Mouse (Mus musculus): Measurements from ENCODE around the gene Fam168b.
A peak's percentile ranks its signal among the peaks of the same experiment; 100 is the strongest.

The Fam168b gene

DNA sequence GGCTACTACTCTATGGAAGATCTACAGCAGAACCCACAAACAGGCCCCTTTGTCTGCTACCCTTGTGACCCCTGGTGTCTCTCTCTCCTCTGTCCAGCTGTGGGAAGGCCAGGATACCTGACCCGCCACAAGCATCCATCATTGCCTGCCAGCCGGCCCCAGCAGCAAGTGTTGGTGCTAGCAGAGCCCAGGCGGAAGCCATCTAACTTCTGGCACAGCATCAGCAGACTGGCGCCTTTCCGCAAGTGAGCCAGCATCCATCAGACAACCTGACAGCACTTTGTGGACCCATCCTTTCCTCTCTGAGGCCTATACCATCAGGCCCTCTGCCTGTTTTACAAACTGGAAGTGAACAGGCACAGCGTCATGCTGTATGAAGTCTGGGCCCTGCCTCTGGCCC lies 31.3 kb downstream of the Fam168b start:
- DNase-seq: no peak

DNA sequence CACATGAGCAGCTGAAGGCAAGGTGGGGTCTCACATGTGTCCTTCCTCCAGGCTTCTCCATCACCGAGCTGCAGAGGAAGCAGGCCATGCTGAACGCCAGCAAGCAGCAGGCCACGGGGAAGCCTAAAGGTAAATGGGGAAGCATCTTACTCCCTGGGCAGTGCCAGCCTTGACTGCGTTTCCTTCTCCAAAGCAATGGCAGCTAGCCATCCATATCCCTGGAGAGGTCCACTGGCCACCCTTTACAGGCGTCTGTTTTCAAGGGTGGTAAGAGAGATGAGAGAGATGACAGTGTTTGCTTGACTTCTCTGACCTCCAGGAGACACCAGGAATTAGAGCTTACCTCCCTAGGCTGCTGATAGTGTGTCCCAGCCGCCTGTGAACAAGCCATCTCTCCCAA lies 31.8 kb downstream of the Fam168b start:
- no peak for DNase-seq

DNA sequence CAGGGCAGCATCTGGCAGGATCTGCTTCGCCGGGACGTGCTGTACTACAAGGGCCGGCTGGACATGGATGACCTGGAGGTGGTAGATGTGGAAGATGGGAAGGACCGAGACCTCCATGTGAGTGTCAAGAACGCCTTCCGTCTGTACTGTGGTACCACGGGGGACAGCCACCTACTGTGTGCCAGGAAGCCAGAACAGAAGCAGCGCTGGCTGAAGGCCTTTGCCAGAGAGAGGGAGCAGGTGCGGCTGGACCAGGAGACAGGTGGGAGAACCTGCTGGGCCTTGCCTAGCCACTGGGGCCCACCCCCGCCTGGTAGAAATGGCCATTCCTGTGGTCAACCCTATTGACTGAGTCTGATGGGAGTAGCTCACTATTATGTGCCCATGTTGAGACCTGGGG lies 32.6 kb downstream of the Fam168b start:
- no peak for DNase-seq

DNA sequence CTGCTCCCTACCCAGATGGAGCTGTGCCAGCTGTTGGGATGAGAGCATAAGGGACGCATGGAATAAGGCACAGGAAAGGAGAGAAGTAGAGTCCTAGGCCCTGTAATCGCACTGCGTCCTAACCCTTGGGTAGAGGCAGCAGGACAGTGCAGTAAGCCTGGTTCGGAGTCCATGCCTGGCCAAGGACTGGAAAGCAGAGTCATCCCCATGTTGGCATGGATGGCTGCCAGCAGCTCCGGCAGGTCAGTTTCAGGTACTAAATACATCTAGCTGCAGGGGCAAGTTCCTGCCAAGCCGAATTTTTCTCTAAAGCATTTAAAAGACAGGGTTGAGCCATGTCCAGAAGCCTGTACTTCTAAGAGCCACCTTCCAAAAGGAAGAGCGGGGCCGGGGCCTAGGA lies 34.4 kb downstream of the Fam168b start:
- DNase-seq: no peak

DNA sequence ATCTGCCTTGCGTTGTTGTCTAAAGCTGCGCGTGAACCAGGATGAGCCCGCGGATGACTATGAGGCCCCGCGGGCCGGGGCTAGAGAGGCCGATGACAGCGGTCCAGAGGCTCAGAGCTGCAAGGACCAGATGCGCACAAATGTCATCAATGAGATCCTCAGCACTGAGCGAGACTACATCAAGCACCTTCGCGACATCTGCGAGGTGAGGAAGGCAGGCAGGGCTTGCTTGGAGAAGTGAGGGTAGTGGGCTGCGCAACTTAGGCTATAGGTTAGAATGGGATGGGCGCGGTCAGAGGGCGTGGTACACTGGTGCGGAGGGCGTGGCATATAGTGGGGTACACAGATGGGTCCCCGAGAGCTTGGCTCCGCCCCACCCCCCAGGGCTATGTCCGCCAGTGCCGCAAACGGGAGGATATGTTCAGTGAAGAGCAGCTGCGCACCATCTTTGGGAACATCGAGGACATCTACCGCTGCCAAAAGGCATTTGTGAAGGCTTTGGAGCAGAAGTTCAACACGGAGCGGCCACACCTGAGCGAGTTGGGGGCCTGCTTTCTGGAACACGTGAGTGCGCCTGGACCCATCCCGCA lies 36.8 kb downstream of the Fam168b start:
- DNase-seq: peak; percentile 27

DNA sequence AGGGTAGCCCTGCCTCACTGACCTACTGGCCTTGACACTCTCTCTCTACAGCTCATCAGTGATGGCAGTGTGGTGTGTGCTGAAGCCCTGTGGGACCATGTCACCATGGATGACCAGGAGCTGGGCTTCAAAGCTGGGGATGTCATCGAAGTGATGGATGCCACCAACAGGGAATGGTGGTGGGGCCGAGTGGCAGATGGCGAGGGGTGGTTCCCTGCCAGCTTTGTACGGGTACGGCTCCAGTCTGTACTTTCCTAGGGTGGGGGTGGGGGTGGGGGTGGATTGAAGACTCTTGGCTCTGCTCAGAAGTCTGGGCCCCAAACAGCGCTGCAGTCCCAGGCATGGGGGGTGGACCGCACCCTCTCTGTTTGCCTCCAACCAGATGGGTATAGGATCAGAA lies 38.0 kb downstream of the Fam168b start:
- no peak for DNase-seq

DNA sequence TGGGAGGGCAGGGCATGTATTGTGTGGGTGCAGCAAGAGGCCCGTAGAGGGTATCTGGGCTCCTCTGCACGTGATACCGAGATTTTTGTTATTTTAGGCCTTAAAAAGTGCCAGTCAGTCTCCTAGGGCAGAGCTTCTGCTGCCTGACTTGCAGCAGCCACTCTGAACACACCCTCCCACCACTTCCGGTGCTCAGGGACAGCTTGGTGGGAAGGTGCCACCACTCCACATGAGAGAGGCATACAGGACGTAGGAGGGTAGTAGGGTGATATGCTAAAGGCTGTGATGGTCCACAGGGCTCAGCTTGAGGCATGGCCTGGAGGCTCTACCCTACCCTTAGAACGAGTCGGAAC lies 40.6 kb downstream of the Fam168b start:
- DNase-seq: no peak

DNA sequence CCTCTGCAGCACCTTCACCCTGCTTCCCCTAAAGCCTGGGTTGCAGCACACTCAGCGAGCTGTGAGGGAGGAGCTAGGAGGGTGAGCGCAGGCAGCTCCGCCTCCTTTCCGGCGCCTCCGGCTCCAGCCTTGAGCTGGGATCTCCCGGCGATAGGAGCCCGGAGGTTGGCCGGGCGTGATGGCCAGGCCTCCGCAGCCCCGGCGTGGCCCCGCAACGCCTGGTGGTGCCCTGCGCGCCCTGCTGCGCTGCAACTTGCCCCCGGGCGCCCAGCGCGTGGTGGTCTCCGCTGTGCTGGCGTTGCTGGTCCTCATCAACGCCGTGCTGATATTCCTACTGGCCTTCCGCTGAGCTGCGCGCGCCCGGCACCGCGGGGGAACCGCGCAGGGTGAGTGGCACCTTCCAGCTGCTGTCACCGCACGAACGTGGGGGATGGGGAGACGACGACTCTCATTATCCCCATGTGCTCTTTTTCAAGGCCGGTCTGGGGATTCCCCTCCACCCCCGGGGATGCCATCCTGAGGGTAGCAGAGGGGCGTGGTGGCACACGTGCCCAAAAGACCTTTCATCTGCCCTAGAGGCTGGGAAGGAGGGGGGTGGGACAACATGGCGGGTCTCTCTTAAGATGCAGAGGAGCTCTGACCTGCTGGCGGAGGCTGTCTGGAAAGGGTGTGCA lies 41.1 kb downstream of the Fam168b start:
- peak; percentile 84 for DNase-seq

DNA sequence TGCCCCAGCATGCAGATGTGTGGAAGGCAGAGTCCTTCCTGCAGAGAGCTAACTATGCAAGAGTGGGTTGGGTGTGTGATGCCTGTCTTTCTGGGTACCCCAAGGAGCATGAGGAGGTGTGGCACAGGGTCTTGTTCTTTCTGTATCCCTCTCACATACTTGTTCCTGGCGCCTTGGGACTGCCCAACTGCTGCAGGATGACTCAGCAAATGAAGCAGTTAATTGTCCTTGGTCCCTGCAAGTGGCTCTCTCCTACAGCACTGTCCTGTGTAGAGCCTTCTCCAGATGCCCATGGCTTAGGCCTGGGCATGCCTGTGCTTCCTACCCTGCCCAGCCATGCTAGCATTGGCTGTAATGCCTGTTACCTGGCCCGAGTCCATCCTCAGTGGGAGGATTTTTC lies 43.7 kb downstream of the Fam168b start:
- no peak for DNase-seq

DNA sequence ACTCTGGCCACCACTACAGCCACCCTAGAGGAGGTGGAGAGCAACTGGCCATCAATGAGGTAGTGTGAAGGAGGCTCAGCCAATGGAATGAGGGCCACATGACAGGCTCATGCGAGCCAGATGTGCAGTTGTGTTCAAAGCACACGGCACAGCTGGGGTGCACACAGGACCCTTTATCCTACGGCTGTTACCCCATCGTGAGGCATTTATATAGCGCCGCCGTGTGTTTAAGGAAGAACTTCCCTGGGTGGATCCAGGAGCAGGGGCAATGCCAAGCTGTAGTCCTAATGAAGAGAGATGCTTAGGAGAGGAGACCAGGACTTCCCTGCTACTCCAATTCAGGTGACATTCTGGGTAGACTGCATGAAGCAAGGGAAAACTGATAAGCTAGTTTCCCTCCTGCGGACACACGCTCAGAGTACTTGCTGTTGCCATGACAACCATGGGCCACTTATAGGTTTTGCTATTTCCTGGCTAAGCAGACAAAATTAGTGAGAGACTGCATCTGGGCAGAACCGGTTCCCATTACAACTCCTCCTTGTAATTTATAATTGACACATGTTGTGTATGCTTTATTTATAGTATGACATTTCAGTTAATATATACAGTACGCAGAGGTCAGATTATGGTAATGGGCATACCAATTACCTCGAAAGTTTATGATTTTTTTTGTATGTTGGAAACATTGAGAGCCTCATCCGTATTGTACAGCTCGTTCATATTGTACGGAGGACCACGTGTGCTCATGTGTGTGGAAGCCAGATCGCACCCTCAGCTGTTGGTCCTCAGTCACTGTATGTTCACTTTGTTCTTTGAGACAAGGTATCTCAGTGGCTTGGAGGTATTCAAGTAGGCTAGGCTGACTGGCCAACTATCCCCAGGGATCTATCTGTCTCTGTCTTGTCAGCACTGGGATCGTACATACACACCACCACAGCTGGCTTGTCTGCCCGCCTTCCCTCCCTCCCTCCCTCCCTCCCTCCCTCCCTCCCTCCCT lies 49.3 kb downstream of the Fam168b start:
- DNase-seq: no peak

DNA sequence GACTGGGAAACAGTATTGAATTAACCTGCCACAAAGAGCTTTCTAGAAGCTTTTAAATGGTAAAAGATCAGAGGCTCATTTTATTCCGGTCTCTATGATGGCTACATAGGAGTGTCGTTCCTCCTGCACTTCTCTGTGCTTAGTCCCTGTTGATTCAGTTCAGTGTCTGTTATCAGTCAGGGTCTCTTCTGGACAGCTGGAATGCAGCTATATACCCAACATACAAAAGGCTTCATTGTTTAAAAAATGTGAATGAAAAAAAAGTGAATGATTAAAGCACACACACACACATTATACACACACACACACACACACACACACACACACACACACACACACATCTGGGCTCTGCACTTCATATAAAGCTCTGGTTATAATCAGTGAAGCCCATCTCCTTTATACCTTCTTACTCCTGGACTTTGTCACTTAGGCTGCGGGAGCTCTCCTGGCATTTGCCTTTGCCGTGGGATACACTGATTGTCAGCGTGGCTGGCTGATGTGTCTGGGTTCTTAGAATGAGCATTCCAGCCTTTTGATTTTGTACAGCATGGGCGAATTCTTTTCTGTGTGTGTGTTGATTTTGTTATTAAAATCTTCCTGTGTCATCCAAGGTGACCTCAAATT lies 59.2 kb downstream of the Fam168b start:
- DNase-seq: no peak

DNA sequence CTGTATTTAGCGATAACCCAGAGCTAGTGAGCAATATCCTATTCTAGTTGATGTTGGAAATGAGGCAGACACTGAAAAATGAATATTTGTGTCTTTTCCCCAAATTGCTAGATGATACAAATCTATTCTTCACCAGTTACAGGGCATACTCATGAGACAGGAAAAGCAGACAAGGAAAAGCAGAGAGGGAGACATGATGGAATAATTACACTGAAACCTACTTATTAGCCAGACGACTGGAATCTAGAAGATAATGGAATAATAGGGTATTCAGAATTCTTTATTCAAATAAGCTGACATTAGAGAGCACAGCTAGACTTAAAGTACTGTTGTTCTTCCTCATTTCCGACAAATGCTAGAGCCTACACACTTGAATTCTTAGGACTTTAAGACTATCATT lies 67.0 kb downstream of the Fam168b start:
- no peak for DNase-seq

DNA sequence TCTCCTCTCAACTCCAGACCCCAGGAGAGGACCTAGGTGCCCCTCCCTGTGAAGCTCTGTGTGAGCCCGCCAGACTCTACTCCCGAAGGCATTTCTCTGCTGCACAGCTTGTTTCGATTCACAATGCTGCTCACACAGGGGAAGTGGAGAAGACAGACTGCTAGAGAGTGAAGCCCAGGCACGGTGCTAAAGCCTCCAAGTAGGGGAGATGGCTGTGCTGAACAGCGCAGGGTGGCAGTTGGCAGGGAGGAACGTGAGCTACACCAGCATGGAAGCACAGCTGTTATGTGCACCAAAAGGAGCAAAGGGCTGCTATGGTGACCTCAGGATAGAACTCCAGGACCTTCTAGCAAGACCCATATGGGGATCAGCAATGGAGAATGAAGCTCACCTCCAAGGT lies 74.0 kb downstream of the Fam168b start:
- no peak for DNase-seq

DNA sequence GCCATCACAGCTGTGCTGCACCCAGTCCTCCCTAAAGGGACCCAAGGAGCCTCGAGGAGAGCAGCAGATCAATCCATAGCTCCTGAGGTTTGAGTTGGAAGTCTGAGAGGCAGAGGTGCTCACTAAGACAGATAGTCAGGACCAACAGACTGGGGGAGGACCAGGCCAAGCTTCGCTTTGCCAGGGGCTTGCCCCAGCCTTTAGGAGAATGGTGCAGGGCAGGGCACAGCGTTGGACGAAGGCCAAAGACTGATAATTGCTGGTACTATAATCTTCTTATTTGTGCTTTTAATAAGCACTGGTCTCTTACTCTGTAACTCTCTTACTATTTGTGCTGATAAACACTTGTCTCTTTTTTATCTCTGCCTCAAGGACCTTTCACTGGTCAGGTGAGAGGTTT lies 75.0 kb downstream of the Fam168b start:
- no peak for DNase-seq

DNA sequence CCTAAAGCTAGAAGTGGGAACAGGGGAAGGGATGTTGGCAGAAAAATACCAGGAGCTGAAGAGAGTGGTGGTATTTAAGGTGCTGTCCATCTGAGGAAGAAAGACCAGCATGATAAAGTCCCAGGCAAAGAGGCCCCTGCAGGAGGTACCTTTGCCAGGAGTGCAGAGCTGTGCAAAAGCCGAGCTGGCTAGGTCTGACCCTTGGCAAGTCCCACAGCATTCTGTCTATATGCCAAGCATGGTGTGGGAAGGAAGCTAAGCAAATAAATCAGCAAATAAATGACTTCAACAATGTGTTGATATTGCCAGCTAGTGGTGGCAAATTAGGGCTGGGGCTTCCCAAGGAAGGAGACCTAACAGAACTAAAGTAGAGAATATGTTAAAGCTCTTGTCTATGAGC lies 76.0 kb downstream of the Fam168b start:
- DNase-seq: no peak
